ENCODE assay signal across 24 mouse cellular contexts in the genomic region with DNA sequence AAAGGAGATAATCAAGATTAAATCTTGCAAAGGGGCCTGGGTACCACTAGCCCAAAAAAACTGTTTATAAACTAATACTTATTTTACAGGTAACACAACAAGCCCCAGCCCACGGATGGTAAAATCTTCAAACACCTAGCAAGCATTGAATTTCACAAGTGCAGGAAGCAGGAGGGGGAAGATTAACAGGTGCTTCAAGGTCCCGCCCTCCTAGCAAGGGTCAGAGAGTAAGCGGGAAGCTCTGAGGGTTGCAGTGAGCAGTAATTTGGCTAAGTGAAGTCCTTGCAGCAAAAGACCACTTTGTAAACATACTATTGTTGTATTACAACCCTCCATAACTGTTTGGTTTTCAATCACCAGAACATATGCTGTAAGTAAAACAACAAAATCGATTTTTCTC.
"Had no signal": no experiment of that assay in that cellular context is flagged by ENCODE, and none has a peak within 500 bp of the region (broad histone marks: within the 10 kb centered on the region; RNA-seq: fewer than 3 reads in every experiment).

No protein-coding gene starts in this region.

- H3K27ac ChIP-seq: gastrocnemius, adult 2 months; heart, embryonic 10.5 days; hindbrain, embryonic 10.5 days; hindbrain, embryonic 12.5 days; hindbrain, embryonic 14.5 days; intestine, embryonic 15.5 days; layer of hippocampus, adult 2 months; limb, embryonic 13.5 days; limb, embryonic 15.5 days had no signal

- H3K4me3 ChIP-seq: gastrocnemius, adult 2 months; heart, embryonic 10.5 days; heart, embryonic 12.5 days; hindbrain, embryonic 10.5 days; hindbrain, embryonic 12.5 days; intestine, embryonic 15.5 days; layer of hippocampus, adult 2 months; limb, embryonic 13.5 days; limb, embryonic 15.5 days had no signal

- H3K4me1 ChIP-seq: heart, embryonic 10.5 days; heart, embryonic 12.5 days; hindbrain, embryonic 10.5 days; hindbrain, embryonic 12.5 days; intestine, embryonic 15.5 days; limb, embryonic 13.5 days; limb, embryonic 15.5 days had no signal

- H3K9ac ChIP-seq: heart, embryonic 12.5 days; hindbrain, embryonic 12.5 days; hindbrain, embryonic 14.5 days; intestine, embryonic 15.5 days; limb, embryonic 13.5 days; limb, embryonic 15.5 days had no signal

- H3K9me3 ChIP-seq: heart, embryonic 10.5 days; heart, embryonic 12.5 days; hindbrain, embryonic 10.5 days; hindbrain, embryonic 12.5 days; intestine, embryonic 15.5 days; limb, embryonic 13.5 days; limb, embryonic 15.5 days had no signal

- H3K27me3 ChIP-seq: heart, embryonic 12.5 days; hindbrain, embryonic 12.5 days; intestine, embryonic 15.5 days; limb, embryonic 13.5 days; limb, embryonic 15.5 days had no signal

- H3K4me2 ChIP-seq: heart, embryonic 12.5 days; hindbrain, embryonic 12.5 days; hindbrain, embryonic 14.5 days; intestine, embryonic 15.5 days; limb, embryonic 13.5 days; limb, embryonic 15.5 days had no signal

- DNase-seq: gastrocnemius, adult 2 months; gastrocnemius, postnatal 10 days; gastrocnemius, postnatal 25 days; heart, adult 18-20 months; heart, postnatal 10 days; heart, postnatal 4 days; kidney, adult 18-20 months; kidney, adult 8-10 months; kidney, postnatal 10 days; kidney, postnatal 25 days; kidney, postnatal 4 days; left cerebral cortex, postnatal 4 days had no signal

- ATAC-seq: hindbrain, embryonic 16.5 days; inflammation-experienced regulatory T-cells, adult 6 months; intestine, embryonic 15.5 days; intestine, postnatal 0 days had no signal
